Mouse (Mus musculus): ENCODE measurements around the gene Cib4.

Gene Cib4

DNA sequence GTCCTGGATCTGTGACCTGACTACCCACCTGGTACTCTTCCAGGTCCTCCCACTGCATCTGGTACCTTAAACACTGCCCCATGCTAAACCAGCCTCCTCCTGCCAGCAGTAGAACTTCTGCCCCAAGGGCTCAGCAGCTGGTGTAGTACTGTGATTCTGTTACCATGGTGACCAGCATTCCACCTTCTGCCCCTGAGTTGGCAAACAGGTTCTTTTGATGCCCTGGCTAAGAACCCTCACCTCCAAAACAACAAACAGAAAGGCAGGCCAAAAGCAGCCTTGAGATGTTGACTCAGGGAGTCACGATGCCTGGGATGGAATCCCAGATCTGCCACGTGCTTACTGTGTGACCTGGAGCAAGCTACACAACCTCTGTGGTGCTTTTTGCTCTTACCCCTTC lies at the start of gene Cib4:
Cib4 (minus strand) TSS at position 139 of the 400 bp plus-strand sequence.
- DNase-seq (ENCODE audit: low read depth, low spot score) = no peak

DNA sequence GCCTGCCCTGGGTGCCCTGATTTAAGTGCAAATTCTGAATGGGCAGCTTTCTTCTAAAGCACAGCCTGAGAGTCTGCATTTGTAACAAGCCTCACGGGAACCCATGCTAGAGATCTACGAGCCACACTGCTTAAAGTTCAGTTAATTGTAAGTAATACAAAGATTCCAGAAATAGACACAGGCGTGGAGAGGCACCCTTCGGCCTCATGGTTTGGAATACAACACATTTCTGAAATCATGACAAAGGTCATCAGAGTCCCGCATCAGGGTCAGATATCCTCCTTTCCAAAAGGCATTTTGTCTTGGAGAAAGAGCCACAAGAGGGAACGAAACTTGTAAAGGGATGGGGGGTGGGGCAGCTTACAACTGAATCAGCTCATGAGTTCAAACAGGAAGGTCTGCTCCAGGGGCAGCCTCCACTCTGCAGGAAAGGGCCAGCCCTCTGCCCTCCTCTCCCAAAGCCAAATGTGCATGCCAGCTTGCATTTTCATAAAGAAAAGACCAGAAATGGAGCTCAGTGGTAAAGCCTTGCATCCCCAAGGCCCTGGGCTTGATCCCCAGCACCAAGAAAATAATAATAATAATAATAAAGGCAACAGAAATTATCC lies 49.4 kb upstream of the Cib4 start:
- H3K27me3 ChIP-seq (ENCODE audit: control insufficient read depth, insufficient read depth, low read length, poor library complexity, severe bottlenecking) = no peaks in the 10 kb centered on the region
- no peak for DNase-seq (ENCODE audit: low read depth, low spot score)
- no peaks in the 10 kb centered on the region for H3K36me3 ChIP-seq (ENCODE audit: control insufficient read depth, insufficient read depth, low read length, poor library complexity, severe bottlenecking)

More for the DNA sequence above, at the start of gene Cib4:
- H3K36me3 ChIP-seq (ENCODE audit: control insufficient read depth, insufficient read depth, low read length, poor library complexity, severe bottlenecking) = no peaks in the 10 kb centered on the region
- H3K27me3 ChIP-seq (ENCODE audit: control insufficient read depth, insufficient read depth, low read length, poor library complexity, severe bottlenecking) = no peaks in the 10 kb centered on the region

DNA sequence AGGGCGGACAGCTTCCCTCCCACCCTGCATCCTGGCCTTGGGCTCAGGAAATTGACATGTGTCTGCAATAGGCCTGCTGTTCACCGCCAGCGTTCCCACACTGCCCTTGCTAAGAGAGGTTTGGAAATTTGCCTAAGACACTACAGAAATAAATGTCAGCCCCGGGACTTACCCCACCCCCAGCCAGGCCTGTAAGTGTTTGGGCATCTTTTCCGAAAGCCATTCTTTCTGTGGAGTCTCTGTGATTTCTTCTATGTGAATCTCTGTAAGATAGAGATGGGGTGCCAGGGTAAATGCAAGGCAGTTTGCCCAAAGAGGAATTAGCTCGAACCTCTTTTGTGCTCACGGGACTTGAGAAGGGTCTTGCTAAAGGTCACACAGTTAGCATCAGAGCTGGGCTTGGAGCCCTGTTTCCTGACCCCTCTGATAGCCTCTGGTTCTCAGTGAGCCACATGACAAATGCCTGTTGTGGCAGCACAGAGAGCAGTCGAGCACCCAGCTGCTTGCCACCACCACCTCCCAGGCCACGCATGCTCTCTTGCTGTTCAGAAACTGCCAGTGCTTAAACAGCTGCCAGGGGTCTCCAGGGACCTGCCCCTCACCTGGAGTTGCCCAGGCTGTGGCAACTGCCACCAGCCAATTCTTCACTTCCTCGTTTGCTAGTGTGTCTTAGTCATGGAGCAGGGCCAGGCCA lies 48.3 kb upstream of the Cib4 start:
- H3K27me3 ChIP-seq (ENCODE audit: control insufficient read depth, insufficient read depth, low read length, poor library complexity, severe bottlenecking) = no peaks in the 10 kb centered on the region
- H3K36me3 ChIP-seq (ENCODE audit: control insufficient read depth, insufficient read depth, low read length, poor library complexity, severe bottlenecking) = no peaks in the 10 kb centered on the region
- peak; percentile 71 for DNase-seq (ENCODE audit: low read depth, low spot score)

DNA sequence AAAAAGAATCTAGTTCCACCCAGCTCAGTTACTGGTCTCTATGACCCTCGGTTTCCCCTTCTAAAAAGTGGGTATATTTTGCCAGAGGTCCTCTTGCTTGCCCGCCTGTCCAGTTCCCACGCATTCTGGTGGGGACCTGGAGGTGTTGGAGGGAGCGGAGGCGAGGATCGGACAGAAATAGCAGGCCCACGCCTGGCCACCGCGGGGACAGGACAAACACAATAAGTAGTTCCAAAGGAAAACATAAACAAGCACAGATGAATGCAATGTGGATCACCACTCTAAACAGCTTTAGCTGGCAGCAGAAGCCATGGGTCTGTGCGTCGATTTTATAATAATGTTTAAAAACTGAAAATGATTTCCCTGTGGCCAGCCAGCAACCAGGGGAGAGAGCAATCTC lies 47.7 kb upstream of the Cib4 start:
- Histone ChIP-seq H3K36me3 (ENCODE audit: control insufficient read depth, insufficient read depth, low read length, poor library complexity, severe bottlenecking) (no peaks in the 10 kb centered on the region), H3K27me3 (ENCODE audit: control insufficient read depth, insufficient read depth, low read length, poor library complexity, severe bottlenecking) (no peaks in the 10 kb centered on the region)
- DNase-seq (ENCODE audit: low read depth, low spot score) = no peak

DNA sequence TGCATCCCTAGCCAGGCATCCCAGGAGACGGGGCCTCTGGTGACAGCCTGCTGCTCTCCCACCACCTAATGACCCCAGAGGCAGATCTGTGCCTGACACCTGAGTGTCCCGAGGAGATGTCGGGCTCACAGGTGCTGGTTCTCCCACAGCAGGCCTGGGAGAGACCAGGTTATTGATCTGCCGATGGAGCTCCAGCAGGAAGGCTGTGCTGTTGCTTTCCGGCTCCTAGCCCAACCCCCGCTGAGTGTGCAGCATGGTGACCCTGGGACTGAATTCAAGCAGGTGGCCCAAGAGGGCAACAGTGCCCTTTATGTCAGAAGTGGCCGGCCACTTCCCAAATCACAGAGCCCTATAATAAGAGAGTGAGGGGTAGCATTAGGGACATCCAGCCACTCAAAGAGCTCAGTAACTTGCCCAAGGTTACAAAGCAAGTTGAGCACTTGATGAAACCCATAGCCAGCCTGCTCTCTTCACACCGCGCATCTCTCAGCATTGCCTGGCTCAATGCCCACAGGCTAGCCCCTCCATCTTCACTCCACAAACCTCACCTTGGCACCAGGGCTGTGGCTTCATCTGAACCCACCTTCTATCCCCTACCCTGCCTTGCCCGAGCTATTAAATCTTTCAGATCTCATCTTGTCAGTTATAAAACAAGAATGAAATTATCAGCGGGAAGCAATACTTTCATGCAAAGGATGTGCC lies 46.8 kb upstream of the Cib4 start:
- H3K27me3 ChIP-seq (ENCODE audit: control insufficient read depth, insufficient read depth, low read length, poor library complexity, severe bottlenecking) = no peaks in the 10 kb centered on the region; the same call in 1 of the 2 replicates
- DNase-seq (ENCODE audit: low read depth, low spot score) = no peak
- no peaks in the 10 kb centered on the region for H3K36me3 ChIP-seq (ENCODE audit: control insufficient read depth, insufficient read depth, low read length, poor library complexity, severe bottlenecking)

DNA sequence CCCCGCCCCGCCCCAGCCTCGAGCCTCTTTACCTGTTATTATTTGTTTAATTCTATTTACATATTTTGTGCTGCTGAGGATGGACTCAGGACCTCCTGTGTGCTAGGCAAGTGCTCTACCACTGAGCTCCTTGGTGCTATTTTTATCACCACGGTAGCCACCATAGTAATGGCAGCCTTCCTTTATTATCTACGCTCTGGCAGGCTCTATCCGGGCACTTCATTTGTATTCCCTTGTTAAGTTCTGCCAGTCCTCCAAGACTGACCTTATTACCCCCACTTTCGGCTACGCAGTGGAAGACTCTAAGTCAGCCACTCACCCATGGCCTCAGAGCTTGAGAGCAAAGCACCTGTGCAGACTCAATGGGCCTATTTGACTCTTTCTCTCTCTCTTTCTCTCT lies 46.1 kb upstream of the Cib4 start:
- Histone ChIP-seq H3K27me3 (ENCODE audit: control insufficient read depth, insufficient read depth, low read length, poor library complexity, severe bottlenecking) (no peaks in the 10 kb centered on the region; the same call in 1 of the 2 replicates), H3K36me3 (ENCODE audit: control insufficient read depth, insufficient read depth, low read length, poor library complexity, severe bottlenecking) (no peaks in the 10 kb centered on the region)
- no peak for DNase-seq (ENCODE audit: low read depth, low spot score)

DNA sequence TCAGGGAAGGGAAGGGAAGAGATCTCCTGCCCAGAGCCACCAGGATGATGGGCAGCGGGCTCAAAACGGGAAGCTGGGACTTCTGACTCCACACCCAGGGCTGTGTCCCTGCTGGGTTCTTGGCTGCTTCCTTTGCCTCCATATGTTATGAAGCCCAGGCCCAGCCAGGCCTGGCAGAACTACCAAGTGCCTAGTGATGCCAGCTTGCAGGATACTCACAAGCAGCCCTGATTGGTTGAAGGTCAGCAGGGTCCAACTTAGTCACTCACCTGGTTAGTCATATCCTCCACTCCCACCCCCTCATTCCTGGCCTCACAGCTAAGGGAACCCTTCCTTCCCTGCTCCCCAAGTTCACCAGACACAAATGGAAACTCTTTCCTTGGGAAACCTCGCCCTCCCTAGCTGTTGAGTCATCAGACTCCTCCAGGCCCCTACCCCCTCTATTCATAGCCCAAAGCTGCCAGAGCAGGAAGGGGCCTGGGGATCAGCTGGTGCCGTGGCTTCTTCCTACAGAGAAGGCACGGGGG lies 45.6 kb upstream of the Cib4 start:
- Histone ChIP-seq H3K36me3 (ENCODE audit: control insufficient read depth, insufficient read depth, low read length, poor library complexity, severe bottlenecking) (no peaks in the 10 kb centered on the region), H3K27me3 (ENCODE audit: control insufficient read depth, insufficient read depth, low read length, poor library complexity, severe bottlenecking) (no peaks in the 10 kb centered on the region; the same call in 1 of the 2 replicates)
- no peak for DNase-seq (ENCODE audit: low read depth, low spot score)

DNA sequence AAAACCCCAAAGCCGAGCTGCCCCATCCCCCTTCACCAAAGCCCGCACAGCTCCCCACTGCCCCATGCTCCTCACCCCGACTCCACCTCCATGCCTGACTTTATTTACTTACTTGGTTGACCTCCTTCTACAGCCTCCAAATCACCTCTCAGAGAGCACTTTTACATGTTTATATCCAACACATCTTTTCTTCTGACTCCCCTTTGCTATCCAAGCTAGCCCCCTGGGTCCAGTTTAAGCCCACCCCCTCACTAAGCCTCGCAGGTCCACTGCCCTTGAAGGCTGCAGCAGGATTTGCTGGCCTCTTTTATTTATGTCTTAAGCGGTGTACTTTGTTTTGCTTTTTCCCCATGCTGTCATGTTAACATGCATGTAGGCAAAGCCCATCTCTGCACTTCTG lies 44.6 kb upstream of the Cib4 start:
- no peak for DNase-seq (ENCODE audit: low read depth, low spot score)
- Histone ChIP-seq H3K36me3 (ENCODE audit: control insufficient read depth, insufficient read depth, low read length, poor library complexity, severe bottlenecking) (no peaks in the 10 kb centered on the region), H3K27me3 (ENCODE audit: control insufficient read depth, insufficient read depth, low read length, poor library complexity, severe bottlenecking) (no peaks in the 10 kb centered on the region; the same call in 1 of the 2 replicates)

DNA sequence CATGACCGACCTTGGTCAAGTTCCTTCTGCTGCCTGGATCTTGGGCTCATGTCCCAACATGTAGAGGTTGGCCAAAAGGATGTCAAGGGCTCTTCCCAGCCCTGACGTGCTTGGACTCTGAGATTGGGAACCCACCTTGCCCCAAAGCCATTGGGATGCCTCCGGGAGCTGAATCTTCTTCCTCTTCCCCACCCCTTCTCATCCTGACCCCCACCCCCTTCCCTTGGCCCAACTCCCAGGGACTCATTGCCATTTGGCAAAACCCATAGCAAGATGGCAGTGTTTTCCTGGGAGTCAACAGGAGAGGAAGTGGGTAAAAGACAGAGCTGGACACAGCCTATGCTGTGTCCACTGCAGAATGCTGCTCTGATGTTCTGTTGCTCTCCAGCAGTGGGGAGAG lies 43.9 kb upstream of the Cib4 start:
- Histone ChIP-seq H3K27me3 (ENCODE audit: control insufficient read depth, insufficient read depth, low read length, poor library complexity, severe bottlenecking) (no peaks in the 10 kb centered on the region; the same call in 1 of the 2 replicates), H3K36me3 (ENCODE audit: control insufficient read depth, insufficient read depth, low read length, poor library complexity, severe bottlenecking) (no peaks in the 10 kb centered on the region)
- no peak for DNase-seq (ENCODE audit: low read depth, low spot score)

DNA sequence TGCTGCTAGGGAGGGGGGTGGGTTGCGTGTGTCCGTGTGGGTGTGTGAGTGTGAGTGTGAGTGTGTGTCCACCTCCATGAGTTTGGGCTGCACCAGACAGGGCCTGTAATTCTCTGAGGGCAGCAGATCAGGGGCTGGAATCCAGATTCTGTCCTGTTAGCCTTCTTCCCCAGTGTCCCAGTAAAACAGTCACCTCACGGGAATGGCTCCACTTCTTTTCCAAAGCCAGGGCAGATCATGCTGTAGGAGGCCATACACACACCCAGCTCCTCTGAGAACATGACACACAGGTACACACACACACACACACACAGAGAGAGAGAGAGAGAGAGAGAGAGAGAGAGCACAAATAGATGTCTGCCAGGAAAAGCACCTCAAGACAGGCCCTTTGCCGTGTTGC lies 43.4 kb upstream of the Cib4 start:
- H3K36me3 ChIP-seq (ENCODE audit: control insufficient read depth, insufficient read depth, low read length, poor library complexity, severe bottlenecking) = no peaks in the 10 kb centered on the region
- DNase-seq (ENCODE audit: low read depth, low spot score) = no peak
- peaks cover 2% of the 10 kb centered on the region for H3K27me3 ChIP-seq (ENCODE audit: control insufficient read depth, insufficient read depth, low read length, poor library complexity, severe bottlenecking)

DNA sequence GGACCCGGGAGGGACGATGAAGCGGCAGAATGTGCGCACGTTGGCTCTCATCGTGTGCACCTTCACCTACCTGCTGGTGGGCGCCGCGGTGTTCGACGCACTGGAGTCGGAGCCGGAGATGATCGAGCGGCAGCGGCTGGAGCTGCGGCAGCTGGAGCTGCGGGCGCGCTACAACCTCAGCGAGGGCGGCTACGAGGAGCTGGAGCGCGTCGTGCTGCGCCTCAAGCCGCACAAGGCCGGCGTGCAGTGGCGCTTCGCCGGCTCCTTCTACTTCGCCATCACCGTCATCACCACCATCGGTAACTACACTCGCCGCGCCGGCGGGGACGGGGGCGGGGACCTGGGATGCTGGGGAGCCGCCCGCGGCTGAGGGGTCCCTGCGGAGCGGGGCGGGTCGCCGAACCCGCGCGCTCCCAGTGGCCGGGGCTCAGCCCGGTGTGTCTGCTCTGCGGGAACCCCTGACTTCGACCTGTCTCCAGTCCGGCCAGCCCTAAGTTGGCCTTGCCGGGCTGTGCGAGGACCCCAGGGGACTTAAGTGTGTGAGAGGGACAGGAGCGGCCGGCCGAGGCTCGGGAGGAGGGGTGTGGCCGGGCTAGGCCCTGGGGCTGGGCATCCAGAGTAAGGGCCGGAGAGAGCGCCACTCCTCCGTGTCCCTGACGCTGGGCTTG lies 42.8 kb upstream of the Cib4 start:
- no peaks in the 10 kb centered on the region for H3K36me3 ChIP-seq (ENCODE audit: control insufficient read depth, insufficient read depth, low read length, poor library complexity, severe bottlenecking)

DNA sequence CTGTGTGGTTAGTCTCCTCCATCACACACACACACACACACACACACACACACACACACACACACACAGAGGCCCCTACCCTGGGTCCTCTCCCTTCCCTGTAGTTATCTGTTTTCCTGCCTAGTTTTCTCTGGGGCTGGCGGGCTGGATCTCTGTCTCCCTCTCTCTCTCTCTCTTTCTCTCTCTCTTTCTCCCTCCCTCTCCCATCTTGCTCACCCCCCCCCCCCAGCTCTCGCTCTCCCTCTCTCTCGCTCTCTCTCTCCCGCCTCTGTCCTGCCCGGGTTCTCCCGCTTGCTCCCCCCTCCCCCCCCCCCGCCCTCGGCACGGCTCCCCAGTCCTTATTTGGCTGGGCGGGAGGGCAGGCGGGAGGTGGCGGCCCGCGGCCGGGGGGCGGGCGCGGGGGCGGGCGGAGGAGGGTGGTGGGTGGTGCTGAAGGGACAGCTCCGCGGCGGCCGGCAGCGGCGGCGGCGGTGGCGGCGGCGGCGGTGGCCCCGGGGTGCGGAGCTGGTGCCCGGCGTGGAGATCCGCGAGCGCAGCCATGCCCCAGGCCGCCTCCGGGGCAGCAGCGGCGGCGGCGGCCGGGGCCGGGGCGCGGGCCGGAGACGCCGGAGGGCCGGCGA lies 42.2 kb upstream of the Cib4 start, which contains the start of gene Kcnk3:
Kcnk3 (plus strand) TSS at position 490 of the 620 bp plus-strand sequence.
- H3K36me3 ChIP-seq (ENCODE audit: control insufficient read depth, insufficient read depth, low read length, poor library complexity, severe bottlenecking) = no peaks in the 10 kb centered on the region
- DNase-seq (ENCODE audit: low read depth, low spot score) = peak; percentile 51
- H3K27me3 ChIP-seq (ENCODE audit: control insufficient read depth, insufficient read depth, low read length, poor library complexity, severe bottlenecking) = peaks cover 2% of the 10 kb centered on the region

More for the DNA sequence above, 42.8 kb upstream of the Cib4 start:
- H3K27me3 ChIP-seq (ENCODE audit: control insufficient read depth, insufficient read depth, low read length, poor library complexity, severe bottlenecking) = peaks cover 2% of the 10 kb centered on the region
- DNase-seq (ENCODE audit: low read depth, low spot score) = peak; percentile 14

DNA sequence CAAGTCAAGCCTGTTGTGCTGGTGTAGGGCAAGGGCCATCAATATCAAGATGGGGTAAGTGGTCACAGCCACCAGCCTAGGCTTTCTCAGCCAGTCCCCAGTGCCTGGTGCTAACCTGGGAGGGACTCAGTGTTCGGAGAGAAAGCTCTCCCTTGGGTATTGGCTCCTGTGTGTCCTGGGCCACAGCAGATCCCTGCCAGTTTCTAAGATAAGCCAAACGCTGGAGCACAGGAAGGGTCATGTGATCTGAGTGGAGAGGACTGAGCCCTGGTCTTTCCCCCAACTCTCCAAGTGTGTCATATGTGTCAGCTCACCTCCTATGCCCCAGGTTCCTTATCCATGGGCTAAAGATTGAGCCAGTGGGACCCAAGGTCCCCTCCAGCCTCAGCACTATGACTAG lies 41.5 kb upstream of the Cib4 start:
- DNase-seq (ENCODE audit: low read depth, low spot score) = no peak
- Histone ChIP-seq H3K36me3 (ENCODE audit: control insufficient read depth, insufficient read depth, low read length, poor library complexity, severe bottlenecking) (no peaks in the 10 kb centered on the region), H3K27me3 (ENCODE audit: control insufficient read depth, insufficient read depth, low read length, poor library complexity, severe bottlenecking) (peaks cover 2% of the 10 kb centered on the region)

DNA sequence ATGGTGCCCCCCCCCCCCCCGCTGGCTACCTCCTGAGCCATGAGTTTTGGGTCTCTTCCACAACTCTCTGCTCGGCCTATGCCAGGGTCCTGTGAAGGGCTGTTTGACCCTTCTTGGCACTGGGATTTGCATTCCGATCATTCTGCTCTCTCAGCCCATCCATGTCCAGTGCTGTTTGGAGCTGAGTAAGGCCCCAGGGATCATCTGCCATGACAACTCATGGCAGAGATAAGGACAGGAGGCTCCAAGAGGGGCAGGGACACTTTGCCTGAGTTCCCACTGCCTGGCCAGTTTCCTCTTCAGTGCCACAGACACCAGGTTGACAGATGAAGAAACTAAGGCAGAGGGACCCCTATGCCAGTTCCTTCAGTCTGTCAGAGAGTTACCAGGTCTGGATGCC lies 41.0 kb upstream of the Cib4 start:
- no peak for DNase-seq (ENCODE audit: low read depth, low spot score)
- Histone ChIP-seq H3K27me3 (ENCODE audit: control insufficient read depth, insufficient read depth, low read length, poor library complexity, severe bottlenecking) (peaks cover 2% of the 10 kb centered on the region), H3K36me3 (ENCODE audit: control insufficient read depth, insufficient read depth, low read length, poor library complexity, severe bottlenecking) (no peaks in the 10 kb centered on the region)
